Mouse (Mus musculus) liver, adult (tissue): ENCODE results near the gene Fbxo40.

Experiments
- GATA4 ChIP-seq: IDR thresholded peaks from 2 replicates; pipeline ENCODE4 v1.6.1; 2014; ENCODE audit warnings: mild to moderate bottlenecking, low read length; ENCODE audit not compliant: insufficient replicate concordance

The Fbxo40 gene

DNA sequence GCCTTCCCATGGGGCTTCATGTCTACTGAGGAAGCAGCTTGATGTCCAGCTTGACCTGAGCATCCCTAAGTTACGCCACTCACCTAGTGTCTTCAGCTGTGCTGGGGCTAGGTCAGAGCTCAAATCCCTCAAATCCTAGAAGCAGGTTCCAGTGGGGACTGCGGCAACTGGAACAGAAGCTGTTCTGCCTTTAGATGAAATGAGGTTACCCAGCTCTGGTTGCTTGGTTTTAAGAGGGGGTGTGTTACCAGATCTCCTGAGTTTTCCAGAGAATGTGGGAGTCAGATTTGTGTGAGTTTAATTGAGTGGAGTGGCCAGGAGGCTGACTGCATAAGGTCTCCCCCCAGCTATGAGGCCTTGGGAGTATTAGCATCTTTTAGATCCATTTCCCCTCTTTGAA is 11.1 kb downstream of the Fbxo40 start:
- TF ChIP-seq GATA4, result no peak

DNA sequence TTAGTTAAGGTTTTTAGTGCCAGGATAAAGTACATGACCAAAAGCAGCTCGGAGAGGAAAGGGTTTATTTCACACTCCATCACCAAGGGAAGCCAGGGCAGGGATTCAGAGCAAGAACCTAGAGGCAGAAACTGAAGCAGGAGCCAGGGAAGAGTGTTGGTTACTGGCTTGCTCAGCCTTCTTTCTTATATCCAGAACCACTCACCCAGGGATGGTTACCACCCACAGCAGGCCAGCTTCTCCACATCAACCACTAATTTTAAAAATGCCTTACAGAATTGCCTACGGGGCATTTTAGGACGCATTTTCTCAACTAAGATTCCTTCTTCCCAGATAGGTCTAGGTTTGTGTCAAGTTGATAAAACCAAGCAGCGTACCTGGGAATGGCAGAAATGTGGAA is 26.9 kb downstream of the Fbxo40 start:
- TF ChIP-seq GATA4, result no peak

DNA sequence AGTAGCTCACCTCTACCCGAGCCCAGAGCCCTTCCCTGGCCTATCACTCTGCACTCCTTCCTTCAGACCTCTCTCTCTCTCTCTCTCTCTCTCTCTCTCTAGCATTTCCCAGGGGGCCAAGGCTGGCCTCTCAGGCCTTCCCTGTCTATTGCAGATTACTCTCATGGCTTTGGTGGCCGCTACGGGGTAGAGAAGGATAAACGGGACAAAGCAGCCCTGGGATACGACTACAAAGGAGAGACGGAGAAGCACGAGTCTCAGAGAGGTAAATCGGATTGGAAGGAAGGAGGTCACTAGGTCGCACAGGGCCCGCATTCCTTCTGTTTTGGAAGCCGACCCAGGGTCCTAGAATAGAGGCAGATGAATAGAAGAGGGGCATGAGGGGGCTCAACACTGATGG is 35.2 kb downstream of the Fbxo40 start:
- no peak for TF ChIP-seq GATA4

DNA sequence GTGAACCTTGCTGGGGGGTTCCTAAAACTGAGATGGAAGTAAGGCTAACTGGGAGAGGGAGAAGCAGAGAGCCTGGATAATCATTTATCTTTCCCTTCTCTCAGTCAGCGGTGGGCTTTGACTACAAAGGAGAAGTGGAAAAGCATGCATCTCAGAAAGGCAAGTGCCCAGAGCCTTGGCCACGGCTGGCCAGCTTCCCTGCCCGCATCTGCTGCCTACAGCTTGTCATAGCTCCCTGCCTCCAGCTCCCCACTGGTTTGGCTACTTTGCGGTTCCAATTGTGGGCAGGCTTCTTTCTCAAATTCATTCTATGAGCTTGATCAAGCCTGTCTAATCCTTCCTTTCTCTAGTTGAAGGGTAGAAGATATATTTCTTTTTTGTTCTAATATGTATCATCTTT is 39.2 kb downstream of the Fbxo40 start:
- no peak for TF ChIP-seq GATA4

DNA sequence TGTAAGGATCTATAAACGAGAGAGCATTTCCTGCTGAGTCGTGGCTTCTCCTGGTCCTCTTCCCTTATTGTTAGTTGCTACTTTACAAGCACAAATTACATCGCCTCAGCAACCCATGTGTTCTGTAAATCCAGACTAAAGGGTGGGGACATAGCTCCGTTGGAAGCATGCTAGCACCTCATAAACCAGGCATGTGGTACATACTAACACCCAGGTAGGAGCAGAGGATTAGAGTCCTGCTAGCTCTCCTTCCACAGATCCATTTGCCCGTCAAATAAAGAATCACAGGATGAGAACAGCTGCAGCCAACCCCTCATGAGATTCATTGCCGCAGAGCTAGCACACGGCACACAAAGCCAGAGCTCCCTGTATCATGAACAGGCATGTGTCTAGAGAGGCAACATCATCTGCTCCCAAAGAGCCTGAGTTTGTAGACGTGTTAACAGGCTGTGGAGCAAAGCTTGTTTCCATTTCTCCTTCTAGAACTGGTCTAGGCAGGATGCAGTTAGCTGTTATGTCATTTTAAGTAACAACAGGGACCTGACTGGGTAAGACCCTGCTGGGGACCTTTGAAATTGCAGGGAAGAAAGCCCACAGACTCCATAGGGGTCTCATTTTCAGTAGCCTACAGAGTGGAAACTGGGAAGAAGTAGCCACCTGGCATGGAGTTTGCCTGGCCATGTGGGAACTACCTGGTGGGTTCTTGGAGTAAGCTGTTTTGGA is 40.5 kb downstream of the Fbxo40 start:
- no peak for TF ChIP-seq GATA4

DNA sequence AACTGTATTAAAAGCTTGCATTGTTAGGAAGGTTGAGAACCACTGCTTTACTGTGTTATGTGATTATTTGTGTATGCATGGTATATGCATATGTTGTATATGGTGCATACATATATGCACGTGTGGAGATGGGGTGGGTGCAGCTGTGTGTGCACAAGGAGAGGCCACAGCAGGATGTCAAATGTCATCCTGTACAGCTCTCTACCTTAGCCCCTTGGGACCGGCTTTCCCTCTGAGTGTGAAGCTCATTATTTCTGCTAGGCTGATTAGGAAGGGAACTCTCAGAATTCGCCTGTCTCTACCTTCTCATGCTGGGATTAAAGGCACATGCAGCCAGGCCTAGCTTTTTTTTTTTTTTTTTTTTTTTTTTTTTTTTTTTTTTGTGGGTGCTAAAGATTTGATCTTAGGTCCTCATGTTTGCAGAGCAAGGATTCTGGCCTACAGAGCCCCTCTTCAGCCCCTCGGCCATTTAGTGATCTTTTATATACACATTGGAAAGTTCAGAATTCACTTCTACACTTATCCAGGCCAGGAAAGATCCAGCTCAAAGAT is 42.5 kb downstream of the Fbxo40 start:
- TF ChIP-seq GATA4, result no peak

DNA sequence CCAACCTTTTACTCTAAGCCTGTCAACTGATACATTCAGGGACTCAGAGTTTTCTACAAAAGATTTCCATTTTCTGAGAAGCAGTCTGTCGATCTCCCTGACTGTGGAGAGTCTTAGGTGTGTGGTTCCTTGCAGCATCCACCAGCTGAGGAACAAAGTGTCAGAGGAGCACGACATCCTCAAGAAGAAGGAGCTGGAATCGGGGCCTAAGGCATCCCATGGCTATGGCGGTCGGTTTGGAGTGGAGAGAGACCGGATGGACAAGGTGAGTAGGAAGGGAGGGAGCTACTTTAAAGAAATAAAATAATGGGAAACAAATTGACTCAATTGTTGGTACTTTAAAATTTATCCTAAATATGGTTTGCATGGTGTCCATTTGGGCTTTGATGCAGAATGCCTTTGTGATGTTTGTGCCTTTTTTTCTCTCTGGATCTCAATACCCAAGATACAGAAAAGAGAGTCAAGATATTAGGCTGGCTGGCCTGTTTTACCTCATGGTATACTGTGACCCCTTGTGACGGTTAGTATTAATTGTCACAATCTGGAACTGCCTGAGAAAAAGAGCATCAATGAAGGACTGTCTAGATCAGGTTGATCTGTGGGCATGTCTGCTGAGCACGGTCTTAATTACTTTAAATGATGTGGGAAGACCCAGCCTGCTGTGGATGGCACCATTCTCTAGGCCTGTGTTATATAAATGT is 43.7 kb downstream of the Fbxo40 start:
- no peak for TF ChIP-seq GATA4

DNA sequence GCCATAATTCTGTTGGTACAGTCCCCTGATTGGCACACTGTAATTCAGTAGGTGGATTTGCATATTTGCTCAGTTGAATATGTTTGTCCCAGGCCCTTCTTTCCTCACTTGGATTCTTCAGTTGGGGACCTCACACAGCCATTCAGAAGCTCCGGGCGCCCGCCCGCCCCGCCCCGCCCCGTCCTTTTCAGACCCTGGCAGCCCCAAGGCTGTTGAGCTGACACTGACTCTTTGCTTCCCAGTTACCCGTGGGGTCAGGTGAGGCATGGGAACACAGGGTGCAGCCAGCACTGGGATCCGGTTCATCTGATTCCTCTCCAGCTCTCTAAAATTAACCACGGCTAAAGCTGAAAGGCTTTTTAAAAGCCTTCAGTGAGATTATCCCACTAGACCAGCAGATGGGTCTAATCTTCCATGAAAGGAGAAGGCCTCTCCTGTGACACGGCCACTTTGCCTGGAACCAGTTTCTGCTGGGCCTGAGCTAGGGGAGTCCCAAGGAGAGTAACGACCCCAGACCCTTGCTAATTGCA is 45.3 kb downstream of the Fbxo40 start:
- no peak for TF ChIP-seq GATA4

DNA sequence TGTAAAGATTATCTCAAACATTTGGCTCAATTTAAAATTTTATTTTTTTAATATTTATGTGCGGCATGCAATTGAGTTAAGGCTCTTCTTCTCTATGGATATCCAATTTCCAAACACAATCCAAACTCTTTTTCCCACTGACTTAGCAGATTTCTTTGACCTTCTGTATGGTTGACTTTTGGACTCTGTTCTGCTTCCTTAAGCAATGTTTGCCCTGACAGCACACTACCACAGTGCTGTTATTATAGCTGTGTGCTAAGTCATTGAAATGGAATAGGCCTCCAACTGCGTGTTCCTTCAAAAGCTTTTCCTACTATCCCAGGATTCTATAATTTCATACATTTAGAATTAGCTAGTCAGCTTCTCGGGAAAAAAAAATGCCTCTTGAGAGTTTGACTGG is 46.7 kb downstream of the Fbxo40 start:
- no peak for TF ChIP-seq GATA4

DNA sequence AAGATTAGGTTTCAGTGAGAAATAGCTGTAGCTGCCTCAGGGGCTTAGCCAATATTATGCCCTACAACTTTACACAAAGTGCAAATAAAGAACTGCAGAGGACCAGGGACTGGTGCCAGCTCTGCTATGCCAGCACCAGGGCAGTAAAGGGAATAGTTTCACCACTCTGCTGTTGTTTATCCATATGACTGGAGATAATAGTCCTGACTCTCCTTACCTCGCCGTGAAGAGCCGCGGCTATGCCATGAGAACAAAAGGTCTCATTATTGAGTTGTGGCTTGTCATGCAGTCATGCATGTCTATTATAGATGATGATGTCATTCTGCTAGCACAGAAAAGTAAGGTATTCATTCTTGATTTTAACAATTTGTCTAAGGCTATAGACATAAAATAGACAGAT is 48.4 kb downstream of the Fbxo40 start:
- TF ChIP-seq GATA4, result no peak

DNA sequence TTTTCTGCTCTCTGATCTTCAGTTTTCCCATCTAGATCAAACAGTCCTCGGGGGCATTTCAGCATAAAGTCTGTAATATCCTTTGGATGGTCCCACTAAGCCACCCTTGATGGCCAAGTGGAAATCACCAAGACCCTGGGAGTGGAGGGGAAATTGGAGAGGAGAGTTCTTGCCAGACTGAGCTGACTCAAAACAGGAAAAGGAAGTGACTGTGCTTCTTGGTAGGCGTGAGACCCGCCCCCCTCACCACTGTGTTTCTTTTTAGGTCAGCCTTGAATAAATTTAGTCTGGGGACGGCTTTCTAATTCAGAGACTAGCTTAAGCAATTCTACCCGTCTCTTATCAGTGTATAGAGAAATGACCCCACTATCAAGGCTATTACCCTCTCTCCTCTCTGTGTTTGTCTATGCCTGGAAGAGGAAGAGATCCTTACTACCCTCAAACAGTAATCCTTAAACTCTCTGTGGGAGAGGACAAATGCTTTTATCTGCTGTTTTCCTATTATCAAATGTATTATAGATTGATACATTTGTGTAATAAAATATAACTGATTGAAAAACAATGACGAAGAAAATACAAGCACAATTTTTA is 49.0 kb downstream of the Fbxo40 start:
- no peak for TF ChIP-seq GATA4

DNA sequence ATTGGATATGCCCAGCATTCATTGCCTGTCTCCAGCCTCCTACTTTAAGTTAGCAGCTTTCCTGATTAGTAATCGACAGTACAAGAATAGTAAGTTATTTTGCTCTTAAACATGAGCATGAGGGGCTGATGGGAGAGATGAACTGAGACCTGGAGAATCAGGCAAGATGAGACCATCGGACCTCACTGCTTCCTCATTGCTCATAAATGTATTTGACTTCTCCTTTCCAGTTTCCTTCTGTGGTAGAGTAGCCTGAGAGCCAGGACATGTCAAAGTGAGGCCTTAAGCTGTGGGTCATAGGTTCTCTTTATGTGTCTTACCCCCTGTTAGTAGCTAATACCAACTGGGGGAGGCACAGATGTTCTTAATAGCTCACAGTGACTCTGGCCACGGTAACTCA is 54.5 kb downstream of the Fbxo40 start:
- TF ChIP-seq GATA4, result no peak

DNA sequence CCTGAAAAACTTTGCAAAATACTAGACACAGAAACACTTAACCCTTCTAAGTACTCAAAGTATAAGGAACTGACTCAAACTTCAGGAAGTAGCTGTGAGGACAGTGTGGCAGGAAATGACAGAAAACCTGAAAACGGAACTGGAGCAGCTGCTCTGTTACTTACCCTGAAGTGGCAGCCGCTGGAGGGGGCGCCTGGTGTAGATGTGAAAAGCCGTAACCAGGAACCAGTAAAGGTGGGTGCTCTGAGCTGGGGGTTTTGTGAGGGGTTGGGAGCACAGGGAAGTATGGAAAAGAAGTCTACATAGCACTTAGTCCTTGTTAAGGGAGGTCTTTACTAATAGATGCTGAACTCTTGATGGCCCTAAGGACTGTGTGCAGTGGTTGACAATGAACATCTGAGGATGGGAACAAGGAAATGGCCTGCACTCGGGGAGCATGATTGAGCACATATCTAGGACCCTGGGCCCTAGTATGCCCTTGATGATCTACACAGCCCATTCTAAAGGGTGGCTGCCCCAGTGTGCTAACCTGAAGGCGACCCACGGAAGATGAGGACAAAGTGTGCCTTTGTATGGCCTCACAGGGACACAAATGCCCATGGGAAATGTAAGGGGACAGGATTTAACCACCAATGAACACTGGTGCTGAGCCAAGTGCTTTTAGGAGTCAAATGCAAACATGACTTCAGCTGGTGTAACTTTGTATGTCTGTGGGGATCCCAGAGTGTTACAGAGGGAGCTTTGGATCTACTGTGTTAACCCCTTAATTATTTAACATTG is 55.2 kb downstream of the Fbxo40 start, which contains the start of gene Hcls1:
Gene Hcls1 (plus strand): TSS at position 143 of the 780 bp plus-strand sequence.
- no peak for TF ChIP-seq GATA4

DNA sequence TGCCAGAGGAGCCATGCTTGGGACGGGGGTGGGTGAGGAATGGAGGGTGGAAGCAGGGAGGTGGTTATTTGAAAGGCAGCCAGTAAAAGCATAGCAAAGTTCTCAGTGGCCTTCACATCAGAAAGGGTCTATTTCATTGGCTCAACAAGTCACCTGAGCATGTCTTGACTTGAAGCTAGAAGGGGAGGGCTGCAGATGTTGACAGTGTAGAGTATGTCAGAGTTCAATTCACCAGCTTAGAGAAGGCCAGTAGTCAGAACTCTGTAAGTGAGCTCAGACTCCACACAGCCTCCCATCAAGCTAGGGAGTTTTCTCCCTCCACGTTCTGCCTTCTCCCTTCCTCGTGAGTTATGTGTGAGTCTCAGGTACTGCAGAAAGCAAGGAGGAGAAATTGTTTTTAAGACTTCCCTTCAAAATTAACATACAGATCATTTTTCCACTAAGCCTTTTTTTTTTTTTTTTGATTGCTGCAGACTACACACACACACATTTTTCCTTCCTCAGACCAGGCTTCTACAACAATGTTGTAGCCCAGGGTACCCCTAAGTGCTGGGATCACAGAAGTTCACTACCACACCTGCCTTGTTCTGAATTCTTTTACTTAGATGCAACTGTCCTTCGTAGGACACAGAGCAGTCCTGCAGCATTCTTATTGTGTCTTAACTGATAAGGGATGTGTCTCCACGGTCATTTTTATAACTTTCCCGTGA is 56.0 kb downstream of the Fbxo40 start:
- no peak for TF ChIP-seq GATA4
